Mouse (Mus musculus): ENCODE results near the gene Cd300lg.

- TF ChIP-seq CTCF (IDR thresholded peaks at IDR 0.05; ENCODE audit: control insufficient read depth, insufficient read depth, low read length) (no peak), POLR2A (IDR thresholded peaks at IDR 0.05; ENCODE audit: borderline replicate concordance, control insufficient read depth, low read depth, low read length) (no peak)
Observed at GRCm38 (mm10) chr11:102019736-102020135, 21.6 kb upstream of the Cd300lg start.

Data from bone marrow, adult 2 months (tissue).